Mouse (Mus musculus): ENCODE data around the gene Cfap65. TPM values are rescaled to one million over a fixed set of nuclear protein-coding genes. Genes with fewer than 3 reads are reported as not detected.

Gene Cfap65
- total RNA-seq, 2 experiments from 2014 or later, result 2.4 to 2.7 TPM

- Histone ChIP-seq H3K4me3 (no peak overlapping the region; the same call in 1 of the 2 replicates), H3K27ac (no peak overlapping the region)
- DNase-seq (ENCODE audit: low spot score in 2 of 2), result no peak
- peak; percentile 69 for TF ChIP-seq CTCF (conservative IDR thresholded peaks at IDR 0.05)
These were observed 19.7 kb downstream of the Cfap65 start for GRCm38 (mm10) chr1:74915706-74916105.

GRCm38 (mm10) chr1:74902191-74902590, 33.2 kb downstream of the Cfap65 start:
- Histone ChIP-seq H3K4me3 (no peak overlapping the region), H3K27ac (no peak overlapping the region)
- TF ChIP-seq CTCF (conservative IDR thresholded peaks at IDR 0.05), result no peak
- no peak for DNase-seq (ENCODE audit: low spot score in 2 of 2)

GRCm38 (mm10) chr1:74901686-74902085, 33.7 kb downstream of the Cfap65 start:
- Histone ChIP-seq H3K4me3 (no peak overlapping the region), H3K27ac (no peak overlapping the region)
- DNase-seq (ENCODE audit: low spot score in 2 of 2), result peak in 1 of 2 experiments; percentile 81
- TF ChIP-seq CTCF (conservative IDR thresholded peaks at IDR 0.05), result peak; percentile 83

- no peak overlapping the region for H3K27ac ChIP-seq
These were observed 34.8 kb downstream of the Cfap65 start for GRCm38 (mm10) chr1:74900341-74901285.

DNA sequence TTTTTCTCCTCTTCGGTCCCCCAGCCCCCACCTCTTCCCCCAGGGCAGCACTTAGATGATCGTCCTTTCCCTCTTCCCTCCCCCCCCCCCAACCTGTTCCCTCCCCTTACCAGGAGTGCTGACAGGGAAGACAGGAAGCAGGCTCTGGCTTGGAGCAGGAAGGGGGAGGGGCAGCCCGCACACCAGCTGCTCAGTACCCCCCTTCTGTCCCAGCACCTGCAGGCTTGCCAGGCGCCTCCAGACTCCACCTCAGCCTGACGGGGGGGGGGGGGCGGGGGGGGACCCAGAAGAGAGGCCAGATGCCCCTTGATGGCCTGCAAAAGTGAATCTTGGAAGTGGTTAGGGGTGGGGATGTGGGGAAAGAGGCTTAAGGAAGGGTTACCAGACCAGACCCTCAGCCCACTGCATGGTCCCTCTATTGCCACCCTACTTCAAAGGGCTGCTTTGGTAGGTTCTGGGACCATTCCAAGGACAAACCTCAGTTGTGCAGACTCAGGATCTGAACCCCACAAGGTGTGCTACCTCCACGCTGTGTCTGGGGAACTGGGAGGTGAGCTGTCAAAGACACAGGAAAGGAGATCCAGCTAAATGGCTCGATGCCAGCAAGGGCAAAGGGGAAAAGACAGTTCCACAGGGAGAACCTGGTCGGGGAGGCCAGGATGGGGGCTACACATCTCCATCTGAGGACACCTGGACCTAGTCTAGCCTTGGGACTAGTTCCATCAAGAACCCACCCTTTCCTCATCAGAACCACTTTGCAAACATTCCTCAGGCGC, 36.6 kb downstream of the Cfap65 start:
- TF ChIP-seq CTCF (conservative IDR thresholded peaks at IDR 0.05), result no peak
- no peak for DNase-seq (ENCODE audit: low spot score in 2 of 2)
- H3K27ac ChIP-seq, result no peak overlapping the region
- no peak overlapping the region for H3K4me3 ChIP-seq

More at GRCm38 (mm10) chr1:74900341-74901285, 34.8 kb downstream of the Cfap65 start:
- DNase-seq (ENCODE audit: low spot score in 2 of 2), result no peak
- TF ChIP-seq CTCF (conservative IDR thresholded peaks at IDR 0.05), result no peak
- H3K4me3 ChIP-seq, result no peak overlapping the region; the same call in 1 of the 2 replicates

DNA sequence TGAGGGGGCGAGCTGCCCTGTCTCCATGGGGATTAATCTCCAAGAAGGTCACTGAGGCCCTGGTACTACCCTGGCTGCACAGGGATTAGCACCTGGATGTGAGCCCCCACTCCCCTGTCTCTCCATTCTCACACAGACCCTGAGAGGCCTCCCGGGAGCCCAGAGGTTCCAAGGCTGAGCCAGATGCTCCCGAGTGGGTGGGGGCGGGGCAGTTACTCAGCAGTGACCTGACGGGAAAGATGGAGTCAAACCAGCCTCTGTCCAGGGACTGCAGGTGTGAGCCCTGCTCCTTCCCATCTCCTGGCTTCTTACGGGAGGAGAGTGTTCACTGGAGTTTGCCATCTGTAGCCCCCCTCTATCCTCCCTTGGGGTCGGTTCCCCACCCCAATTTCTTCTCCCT, 37.4 kb downstream of the Cfap65 start:
- no peak for TF ChIP-seq CTCF (conservative IDR thresholded peaks at IDR 0.05)
- DNase-seq (ENCODE audit: low spot score in 2 of 2), result no peak
- no peak overlapping the region for H3K27ac ChIP-seq
- no peak overlapping the region for H3K4me3 ChIP-seq

GRCm38 (mm10) chr1:74894966-74895365, 40.4 kb downstream of the Cfap65 start:
- Histone ChIP-seq H3K27ac (no peak overlapping the region), H3K4me3 (no peak overlapping the region)
- peak; percentile 53 to 79 for DNase-seq (ENCODE audit: low spot score in 2 of 2)
- peak; percentile 74 for TF ChIP-seq CTCF (conservative IDR thresholded peaks at IDR 0.05)

DNA sequence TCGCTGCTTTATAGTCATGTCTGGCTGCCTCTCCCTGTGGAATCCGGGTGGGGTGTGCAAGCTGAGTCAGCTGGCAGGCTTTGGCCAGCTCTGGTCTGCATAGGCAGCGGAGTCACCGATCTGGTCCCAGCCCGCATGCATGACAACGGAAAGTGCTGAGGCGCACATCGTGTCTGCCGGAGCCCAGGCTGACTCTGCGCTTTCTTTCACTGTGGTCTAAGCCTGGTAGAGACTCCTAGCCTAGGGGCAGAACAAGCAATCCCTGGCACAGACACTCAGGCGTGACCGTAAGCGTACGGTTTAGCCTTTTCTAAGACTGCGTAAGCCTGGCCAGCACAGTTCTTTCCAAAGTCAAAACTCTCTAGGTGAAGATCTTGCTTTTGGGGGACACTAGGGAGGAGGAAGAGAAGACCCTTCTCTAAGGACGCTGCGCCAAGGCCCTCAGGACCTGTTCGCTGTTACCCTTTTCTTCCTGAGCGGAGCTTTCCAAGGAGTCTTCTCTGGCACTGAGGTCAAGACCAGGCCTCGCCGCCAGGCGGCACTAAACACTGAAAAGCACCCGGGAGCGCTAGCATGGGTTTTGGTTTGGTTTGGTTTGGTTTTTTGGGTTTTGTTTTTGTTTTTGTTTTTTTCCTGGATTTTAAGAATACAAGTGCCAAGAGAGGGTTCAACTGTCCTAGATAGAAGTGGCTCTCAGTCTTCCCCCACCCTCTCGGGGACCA, 42.1 kb downstream of the Cfap65 start, which contains the start of gene Cryba2:
TSS of gene Cryba2 (minus strand) at position 10 of the 722 bp plus-strand sequence.
- H3K27ac ChIP-seq, result no peak within 1 kb of the TSS
- peak; percentile 83 for TF ChIP-seq CTCF (conservative IDR thresholded peaks at IDR 0.05)
- DNase-seq (ENCODE audit: low spot score in 2 of 2), result peak in 1 of 2 experiments; percentile 47
- peak within 1 kb of the TSS; percentile 18; the same call in 1 of the 2 replicates for H3K4me3 ChIP-seq

DNA sequence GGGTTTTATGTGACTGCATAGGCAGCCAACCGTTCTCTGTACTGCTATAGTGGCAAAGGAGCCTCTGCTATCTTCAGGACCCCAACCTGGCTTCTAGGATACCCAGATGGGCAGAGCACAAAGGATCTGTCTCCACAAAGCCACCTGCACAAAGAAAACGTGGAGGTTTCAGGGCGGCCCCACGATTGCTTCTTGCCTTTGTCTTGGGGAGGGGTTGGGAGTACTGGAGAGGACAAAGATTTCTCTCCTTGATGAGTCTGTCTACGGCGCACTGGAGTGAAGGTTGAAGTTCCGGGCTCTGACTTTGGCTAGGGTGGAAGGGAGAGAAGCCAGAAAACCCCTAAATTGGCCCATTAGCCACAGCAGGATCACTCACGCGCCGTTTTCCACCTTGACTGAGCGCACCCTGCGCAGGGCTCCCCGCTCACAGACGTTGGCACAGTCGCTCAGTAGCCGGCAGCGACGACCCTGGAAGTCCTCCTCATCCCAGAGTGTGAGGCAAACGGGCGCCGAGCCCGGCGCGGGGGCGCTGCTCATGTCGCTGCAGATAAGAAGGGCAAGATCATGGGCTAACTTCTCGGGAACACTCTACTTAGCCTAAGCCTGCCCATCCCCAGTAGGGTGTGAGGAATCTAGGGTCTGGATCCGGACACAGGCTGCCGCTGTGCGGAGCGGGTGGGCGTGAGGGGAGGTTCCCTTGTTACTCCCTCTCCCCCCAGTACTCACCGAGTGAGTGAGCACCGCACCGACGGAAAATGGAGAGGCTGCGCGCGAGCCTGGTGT, 42.9 kb downstream of the Cfap65 start:
- DNase-seq (ENCODE audit: low spot score in 2 of 2), result no peak
- H3K4me3 ChIP-seq, result peak overlapping the region; percentile 18; the same call in 1 of the 2 replicates
- H3K27ac ChIP-seq, result no peak overlapping the region
- no peak for TF ChIP-seq CTCF (conservative IDR thresholded peaks at IDR 0.05)

DNA sequence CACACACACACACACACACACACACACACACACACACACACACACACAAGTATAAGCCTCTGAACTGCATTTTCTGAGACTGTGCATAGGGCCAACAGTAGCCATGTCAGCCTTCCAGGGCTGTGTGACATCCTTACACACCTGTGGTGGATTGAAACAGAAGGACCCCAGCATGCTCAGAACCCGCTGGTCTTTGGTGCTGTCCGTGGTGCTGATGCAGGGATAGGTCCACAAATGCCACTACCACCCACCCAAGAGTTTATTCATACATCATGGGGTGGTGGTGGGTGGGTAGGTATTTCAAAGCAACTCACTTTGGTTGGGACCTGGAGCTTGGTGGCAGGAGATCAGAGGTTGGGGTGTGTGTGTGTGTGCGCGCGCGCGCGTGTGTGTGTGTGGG, 43.9 kb downstream of the Cfap65 start:
- no peak overlapping the region for H3K4me3 ChIP-seq
- H3K27ac ChIP-seq, result no peak overlapping the region
- DNase-seq (ENCODE audit: low spot score in 2 of 2), result no peak
- TF ChIP-seq CTCF (conservative IDR thresholded peaks at IDR 0.05), result no peak

DNA sequence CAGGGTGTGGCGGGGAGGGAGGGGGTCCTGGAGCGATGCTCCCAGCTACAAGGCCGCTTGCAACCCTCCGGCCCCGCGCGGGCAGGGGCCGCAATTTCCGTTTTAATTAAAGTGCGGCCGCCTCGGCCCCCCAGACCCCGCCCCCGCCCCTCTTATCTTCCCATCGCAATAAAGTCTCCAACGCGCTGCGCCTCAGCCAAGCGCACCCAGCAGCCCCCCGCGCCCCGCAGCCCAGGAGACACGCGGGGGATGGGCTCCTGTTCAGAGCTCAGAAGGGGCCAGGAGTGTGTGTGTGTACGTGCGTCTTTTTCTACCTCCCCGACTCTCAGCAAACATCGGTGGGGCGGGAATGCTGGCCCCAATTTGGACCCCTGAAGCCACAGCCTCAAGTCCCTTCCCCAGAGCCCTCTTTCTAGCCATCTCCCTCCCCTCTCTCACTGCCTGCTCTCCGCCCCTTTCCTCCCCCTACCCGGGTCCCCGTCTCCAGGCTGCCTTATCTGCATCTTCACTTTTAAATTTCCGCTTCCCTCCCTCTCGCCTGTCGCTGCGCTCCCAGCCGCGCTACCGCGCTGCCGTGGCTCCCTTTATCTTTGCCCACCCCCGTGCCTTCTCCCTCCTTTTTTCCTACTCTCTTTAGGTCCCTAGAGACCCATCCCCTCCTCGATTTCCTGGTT, 49.9 kb downstream of the Cfap65 start, which contains the start of gene Fev:
TSS of gene Fev (minus strand) at position 51 of the 674 bp plus-strand sequence.
- no peak within 1 kb of the TSS for H3K4me3 ChIP-seq
- no peak within 1 kb of the TSS for H3K27ac ChIP-seq
- DNase-seq (ENCODE audit: low spot score in 2 of 2), result no peak
- no peak for TF ChIP-seq CTCF (conservative IDR thresholded peaks at IDR 0.05)

Measured in layer of hippocampus, adult 2 months (tissue).